Mouse (Mus musculus) adrenal gland (tissue): Measurements from ENCODE around the gene Pla2g6.

Experiments
- intact Hi-C: fragments of 180-260 bp; cut with DNase I; formaldehyde crosslinking; loops from one replicate; pipeline ENCODE4 v1.15.1; 2025
- microRNA-seq, 2 experiments: library from miRNA; unstranded; fragments of <30 nt; microRNA quantifications; one replicate each; pipeline ENCODE4; 2019

Gene Pla2g6

DNA sequence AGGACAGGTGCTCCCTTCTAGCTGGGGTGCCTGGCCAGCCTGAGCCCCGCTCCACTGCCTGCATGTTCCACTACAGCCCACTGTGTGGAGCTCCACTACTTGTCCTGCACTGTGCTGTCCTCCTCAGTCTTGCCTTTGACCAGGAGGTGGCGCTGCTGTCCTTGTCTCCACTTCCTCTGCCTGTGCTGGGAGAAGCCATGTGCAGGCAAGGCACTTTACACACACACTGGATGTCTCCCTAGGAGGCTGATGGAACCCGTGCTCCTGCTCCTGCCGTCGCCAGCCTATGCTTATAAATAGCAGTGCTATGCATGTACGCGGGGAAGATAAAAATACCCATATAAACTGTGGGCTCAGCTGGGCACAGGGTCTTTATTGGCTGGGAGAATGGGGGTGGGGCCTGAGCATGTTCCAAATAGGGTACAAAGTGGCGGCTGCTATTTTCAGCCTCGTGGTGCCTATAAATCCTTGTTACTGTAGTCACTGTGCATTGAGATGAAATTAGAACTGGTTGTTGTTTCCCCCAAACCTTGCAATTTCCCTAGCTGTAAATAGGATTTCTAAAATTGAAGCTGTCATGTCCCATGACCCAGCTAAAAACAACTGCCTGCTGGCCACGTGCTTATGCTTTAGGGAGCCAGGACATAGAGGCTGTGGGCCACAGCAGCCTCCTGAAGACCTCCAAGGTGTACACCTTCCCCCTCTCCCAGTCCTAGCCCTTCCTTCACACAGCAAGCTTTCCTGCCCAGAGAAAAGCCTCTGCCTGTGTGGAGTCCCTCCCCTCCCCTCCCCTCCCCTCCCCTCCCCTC is 84.8 kb downstream of the Pla2g6 start:
- intact Hi-C loops = loop anchor here (2.0 to 10.0 kb wide), 2 partner anchors 141 to 223 kb away; no protein-coding TSS in a partner anchor

DNA sequence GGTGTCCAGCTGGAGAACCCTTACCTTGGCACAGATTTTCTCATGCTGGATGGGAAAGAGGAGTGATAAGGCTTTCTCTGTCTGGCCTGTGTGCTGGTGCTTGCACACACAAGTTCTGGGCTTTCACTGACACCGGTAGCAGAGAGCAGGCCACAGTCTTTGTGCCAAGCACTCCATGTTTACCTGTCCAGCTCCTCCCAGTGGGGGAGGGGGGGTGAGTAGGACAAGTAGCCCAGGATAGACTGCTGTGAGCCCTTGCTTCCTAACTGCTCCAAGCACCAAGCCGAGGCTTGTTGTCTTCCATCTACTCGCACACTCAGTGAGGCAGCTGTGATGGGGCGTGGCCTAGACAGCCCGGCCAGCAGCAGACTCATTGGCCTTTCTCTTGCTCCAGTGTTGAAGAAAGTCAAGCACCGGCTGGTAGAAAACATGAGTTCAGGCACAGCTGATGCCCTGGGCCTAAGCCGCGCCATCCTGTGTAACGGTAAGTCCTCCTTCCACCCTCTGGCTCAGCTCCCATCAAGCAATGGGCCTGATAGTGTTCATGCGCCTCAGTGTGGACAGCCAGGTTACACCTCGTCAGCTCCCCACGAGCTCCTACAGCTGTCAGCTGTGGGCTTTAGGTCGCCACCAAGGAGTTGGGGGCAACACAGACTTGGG is 85.5 kb downstream of the Pla2g6 start:
- intact Hi-C loops = loop anchor here (2.0 to 10.0 kb wide), 2 partner anchors 142 to 224 kb away; no protein-coding TSS in a partner anchor

DNA sequence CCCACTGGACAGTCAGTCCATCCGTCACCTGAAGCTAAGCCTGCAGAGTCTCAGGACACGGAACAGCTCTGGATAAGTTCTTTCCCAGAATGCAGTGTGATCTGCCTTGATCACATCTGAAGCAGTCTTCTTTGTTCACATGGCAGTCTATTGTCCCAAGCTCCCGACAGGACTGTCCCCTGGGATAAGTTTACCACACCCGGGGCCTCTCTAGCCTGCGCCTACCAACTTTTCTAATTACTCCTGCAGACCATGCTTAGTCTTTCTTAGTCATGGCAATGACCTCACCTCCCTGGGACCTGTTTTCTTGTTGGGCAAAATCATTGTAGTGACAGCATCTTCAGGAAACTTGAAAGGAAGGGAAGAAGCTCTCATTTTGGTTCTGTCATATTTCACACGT is 90.2 kb downstream of the Pla2g6 start:
- intact Hi-C loops = no loop called here

Small RNAs within 50 kb of the gene (microRNA-seq; reads per million reads assigned to microRNA genes)
- 1.4 to 1.9 reads per million in 2 experiments for gene Mir1943
